Mouse (Mus musculus) frontal cortex, adult 2 months (tissue): Measurements from ENCODE around the gene Gfpt1. TPM values are rescaled to one million over a fixed set of nuclear protein-coding genes. Genes with fewer than 3 reads are reported as not detected.

Source experiments
- DNase-seq, 2 experiments: peaks; one replicate each; pipeline ENCODE4 v3.0.0; 2022; ENCODE audit warnings: low spot score in 1 of 2; ENCODE audit errors: extremely low spot score in 1 of 2
- polyA plus RNA-seq: library from polyadenylated mRNA; depleted of rRNA; stranded (reverse); fragments of >200 nt; gene quantifications from 2 replicates; pipeline ENCODE4 v1.2.3, GENCODE M21; 2012

The Gfpt1 gene
- polyA plus RNA-seq, 1 experiment, result 29.4 TPM

DNA sequence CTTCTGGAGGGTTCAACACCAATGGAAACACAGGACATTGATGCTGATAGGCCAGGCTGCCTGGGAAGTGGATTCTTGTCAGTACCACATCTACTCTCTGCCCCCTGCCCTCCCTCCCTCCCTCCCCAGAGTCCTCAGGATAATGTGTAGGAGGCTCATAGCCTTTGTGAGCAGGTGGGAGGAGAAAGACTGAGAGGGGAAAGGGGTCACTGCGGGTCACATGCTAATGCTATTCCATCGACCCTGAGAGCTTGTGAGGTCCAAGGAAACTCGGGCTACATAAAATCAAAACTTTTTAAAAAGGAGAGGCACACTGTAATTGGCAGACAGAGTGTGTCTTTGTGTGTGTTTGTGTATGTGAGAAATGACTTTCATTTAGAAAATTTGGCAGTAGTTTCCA lies 56.6 kb downstream of the Gfpt1 start:
- DNase-seq, result no peak

GRCm38 (mm10) chr6:87099671-87100296 lies 57.1 kb downstream of the Gfpt1 start:
- DNase-seq, result peak in 1 of 2 experiments; percentile 24

DNA sequence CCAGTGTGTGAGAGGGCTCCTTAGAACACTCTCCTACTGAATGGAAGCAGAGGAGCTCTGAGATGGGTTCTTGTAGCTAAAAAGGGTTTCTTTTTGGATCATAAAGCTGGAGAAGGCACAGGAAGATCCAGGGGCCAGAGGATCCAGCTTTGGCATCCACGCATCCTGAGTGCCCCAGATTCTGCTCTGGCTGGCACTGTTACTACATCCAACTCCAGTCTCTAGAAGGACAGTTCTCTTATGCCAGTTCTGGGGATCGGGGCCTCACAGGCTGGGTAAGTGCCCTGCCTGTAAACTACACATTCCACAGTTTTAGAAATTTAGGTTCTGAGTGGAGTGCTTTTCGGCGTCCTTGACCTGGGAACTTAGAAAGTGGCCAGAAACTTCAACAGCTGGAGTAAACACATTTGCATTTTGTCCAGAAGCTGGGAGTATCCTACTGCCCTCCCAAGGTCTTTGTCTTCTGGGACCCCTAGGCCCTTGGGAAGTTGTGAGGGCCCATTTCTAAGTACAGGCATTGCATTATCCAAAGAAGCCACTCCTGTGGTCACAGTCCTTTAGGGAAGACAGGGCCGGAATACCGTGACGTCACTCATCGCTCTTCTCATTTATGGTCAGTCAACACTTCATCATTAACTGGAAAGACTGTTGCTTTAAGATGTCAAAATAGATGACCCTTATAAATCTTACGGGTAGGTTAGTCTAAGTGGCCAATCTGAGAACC lies 57.8 kb downstream of the Gfpt1 start:
- DNase-seq, result no peak

DNA sequence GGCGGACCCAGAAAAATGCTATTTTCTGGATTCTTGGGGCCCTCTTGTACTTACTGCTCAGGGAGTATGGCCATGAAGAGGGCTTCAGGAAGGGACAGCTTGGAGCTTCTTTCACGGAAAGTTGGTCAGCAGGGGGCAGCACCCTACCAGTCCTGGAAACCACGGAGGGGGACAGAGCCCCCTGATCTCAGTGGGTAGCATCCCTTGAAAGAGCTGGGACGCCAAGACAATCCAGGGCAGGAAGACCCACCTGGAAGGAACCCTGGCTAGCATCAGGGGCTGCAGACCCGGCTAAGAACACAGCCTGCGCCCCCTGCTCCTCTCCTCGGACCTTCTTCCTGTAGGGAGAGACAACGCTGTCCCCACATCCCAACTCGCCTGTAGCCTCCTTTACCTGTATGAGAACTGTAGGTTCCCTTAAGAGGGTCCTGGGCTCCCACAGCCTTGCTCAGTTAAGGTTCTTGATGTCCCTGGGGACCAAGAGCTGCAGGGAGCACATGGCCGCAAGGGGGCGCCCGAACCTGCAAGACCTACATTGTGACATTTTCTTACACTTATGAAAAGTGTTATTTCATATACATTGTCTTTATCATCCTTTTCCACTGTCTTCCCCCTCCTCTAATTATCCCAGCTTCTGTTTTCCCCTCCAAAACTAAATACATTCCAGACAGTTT lies 58.8 kb downstream of the Gfpt1 start:
- DNase-seq, result peak; percentile 83 to 96

GRCm38 (mm10) chr6:87101955-87102353 lies 59.3 kb downstream of the Gfpt1 start:
- no peak for DNase-seq

GRCm38 (mm10) chr6:87102421-87102911 lies 59.8 kb downstream of the Gfpt1 start:
- DNase-seq, result no peak

GRCm38 (mm10) chr6:87103314-87103713 lies 60.7 kb downstream of the Gfpt1 start:
- DNase-seq, result no peak

- no peak for DNase-seq
Measured at GRCm38 (mm10) chr6:87104123-87104796, 61.6 kb downstream of the Gfpt1 start, which contains the start of gene D6Ertd527e. TSS of gene D6Ertd527e (plus strand) at chr6:87104746.

GRCm38 (mm10) chr6:87111493-87111892 lies 68.8 kb downstream of the Gfpt1 start:
- DNase-seq, result no peak

GRCm38 (mm10) chr6:87112125-87112524 lies 69.5 kb downstream of the Gfpt1 start:
- no peak for DNase-seq

DNA sequence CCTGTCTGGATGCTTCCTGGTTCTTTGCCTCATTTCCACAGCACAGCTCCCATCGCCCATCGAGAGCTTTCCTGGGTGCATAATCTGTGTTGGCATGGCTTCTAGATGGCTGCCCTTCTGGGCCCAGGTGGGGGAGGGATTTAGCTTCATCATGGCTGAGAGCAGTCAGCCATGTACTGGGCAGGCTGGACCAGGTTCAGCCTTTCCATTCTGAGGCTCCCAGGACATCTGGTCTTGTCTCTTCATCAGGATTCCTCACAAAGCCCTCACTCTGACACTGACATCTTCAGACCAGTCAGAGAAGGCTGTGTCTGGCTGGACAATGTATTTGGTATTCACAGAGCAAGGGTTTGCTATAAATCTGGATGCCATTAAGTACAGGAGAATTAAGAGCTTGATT lies 73.3 kb downstream of the Gfpt1 start:
- no peak for DNase-seq

GRCm38 (mm10) chr6:87116596-87116995 lies 74.0 kb downstream of the Gfpt1 start:
- DNase-seq, result no peak

- no peak for DNase-seq
Measured at GRCm38 (mm10) chr6:87119066-87119837, 76.6 kb downstream of the Gfpt1 start.

GRCm38 (mm10) chr6:87119975-87120374 lies 77.3 kb downstream of the Gfpt1 start:
- no peak for DNase-seq

- DNase-seq, result no peak
Measured at GRCm38 (mm10) chr6:87120661-87121060, 78.0 kb downstream of the Gfpt1 start.

DNA sequence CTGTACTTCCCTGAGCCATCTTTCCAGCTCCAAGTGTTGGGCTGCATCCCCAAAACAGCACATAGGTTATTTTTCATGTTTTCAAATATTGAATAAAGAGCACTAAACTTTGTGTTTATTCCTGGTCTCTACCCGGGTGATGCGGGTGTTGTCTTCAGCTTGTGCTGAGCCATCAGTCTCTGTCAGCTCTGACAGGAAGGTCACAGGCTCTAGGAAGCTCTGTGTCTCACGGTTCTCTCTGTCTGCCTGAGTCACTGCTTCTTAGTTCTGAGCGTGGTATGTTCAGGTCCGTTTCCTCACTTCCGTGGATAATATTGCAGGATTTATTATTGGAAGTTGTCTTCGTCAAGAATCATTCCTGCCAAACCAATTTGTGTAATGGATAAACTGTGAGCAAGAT lies 79.3 kb downstream of the Gfpt1 start:
- no peak for DNase-seq

GRCm38 (mm10) chr6:87123406-87123805 lies 80.8 kb downstream of the Gfpt1 start:
- no peak for DNase-seq

- no peak for DNase-seq
Measured at GRCm38 (mm10) chr6:87123973-87124372, 81.3 kb downstream of the Gfpt1 start.

DNA sequence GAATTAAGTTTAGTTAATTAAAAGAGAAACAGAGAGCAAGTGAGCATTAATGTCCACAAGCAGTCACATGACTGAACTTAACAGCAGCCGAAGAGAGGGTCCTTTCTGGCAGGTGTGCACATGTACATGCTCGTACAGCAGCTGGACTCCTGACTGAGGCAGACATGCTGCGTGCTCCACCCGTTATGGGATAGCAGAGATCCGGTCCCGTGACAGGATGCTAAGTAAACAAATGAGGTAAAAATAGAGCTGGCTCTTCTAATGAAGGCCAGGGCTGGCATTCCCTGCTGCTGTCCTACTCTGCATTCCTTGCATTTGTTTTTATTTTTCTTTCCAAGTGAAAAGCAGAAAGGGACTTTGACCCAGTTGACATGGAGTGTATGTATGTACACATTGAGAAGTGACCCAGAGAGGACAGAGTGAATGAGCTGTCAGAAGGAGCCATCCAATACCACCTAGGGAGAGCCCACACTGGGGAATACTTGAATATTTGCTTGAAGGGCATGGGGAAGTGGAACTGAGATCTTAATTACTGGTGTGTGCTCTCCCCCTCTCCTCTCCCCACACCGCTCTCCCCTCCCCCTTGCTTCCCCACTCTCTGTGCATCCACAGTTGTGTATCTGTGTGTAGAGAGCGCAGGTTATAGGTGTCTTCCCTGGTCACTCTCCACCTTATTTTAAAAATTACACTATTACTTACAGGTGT lies 84.6 kb downstream of the Gfpt1 start:
- DNase-seq, result no peak

GRCm38 (mm10) chr6:87129861-87130260 lies 87.2 kb downstream of the Gfpt1 start:
- no peak for DNase-seq
